Mouse (Mus musculus) left cerebral cortex, postnatal 25 days (tissue): ENCODE data around the gene Dkk3. TPM values are rescaled to one million over a fixed set of nuclear protein-coding genes. Genes with fewer than 3 reads are reported as not detected.

Source experiments
- DNase-seq, 2 experiments: peaks; one replicate each; pipeline ENCODE4 v3.0.0; 2022; ENCODE audit warnings: low spot score in 2 of 2, mixed read lengths in 1 of 2
- intact Hi-C: fragments of 180-260 bp; cut with DNase I; formaldehyde crosslinking; loops from one replicate; pipeline ENCODE4 v1.15.1; 2025
- total RNA-seq, 2 experiments: library from RNA; stranded (reverse); gene quantifications; 2 replicates each; pipeline ENCODE4 v1.2.3; 2021

The Dkk3 gene
- total RNA-seq, 2 experiments from 2014 or later, result 117 to 160 TPM

DNA sequence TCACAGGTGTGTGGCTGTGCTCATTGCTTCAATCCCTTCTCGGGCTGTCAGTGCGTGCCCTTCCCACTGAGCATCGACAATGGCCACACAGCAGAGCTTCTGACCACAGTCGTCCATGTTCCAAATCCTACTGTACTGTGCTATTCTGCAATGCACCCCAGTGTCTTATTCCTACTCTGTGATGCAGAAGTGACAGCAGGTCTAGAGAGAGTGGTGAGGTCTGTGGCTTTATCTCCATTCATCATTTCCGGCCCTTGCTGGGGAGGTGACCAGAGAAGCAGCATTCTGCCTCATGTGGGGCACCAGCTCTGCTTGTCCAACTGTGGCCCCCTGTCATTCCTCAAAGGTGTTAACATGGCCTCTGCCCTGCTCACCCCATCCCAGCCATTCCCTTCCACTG lies 22.3 kb downstream of the Dkk3 start:
- intact Hi-C loops, result no loop called here

DNA sequence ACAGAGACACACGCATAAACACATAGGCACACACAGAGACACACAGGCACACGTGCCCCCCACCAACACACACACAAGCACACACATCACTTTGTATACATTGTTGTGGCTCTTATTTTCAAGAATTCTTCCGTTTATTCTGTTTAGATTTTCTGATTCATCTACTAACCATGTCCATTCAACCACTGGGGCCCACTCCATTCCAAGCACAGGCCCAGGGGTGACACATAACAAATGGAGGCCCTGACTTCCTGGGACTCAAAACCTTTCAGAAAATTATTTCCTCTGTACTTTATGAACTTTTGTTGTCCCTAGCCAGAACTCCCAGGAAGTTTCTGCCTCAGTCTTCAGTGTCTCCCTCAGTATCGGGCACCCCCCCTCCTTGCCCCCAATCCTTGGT lies 23.7 kb downstream of the Dkk3 start:
- intact Hi-C loops, result no loop called here
- no peak for DNase-seq

More for the DNA sequence above, 22.3 kb downstream of the Dkk3 start:
- DNase-seq, result no peak

GRCm38 (mm10) chr7:112133277-112133676 lies 25.6 kb downstream of the Dkk3 start:
- intact Hi-C loops, result no loop called here

GRCm38 (mm10) chr7:112132005-112132404 lies 26.9 kb downstream of the Dkk3 start:
- DNase-seq, result no peak
- intact Hi-C loops, result no loop called here

More at GRCm38 (mm10) chr7:112133277-112133676, 25.6 kb downstream of the Dkk3 start:
- no peak for DNase-seq

- DNase-seq, result no peak
- intact Hi-C loops, result no loop called here
Measured at GRCm38 (mm10) chr7:112130660-112131059, 28.2 kb downstream of the Dkk3 start.

- DNase-seq, result no peak
- intact Hi-C loops, result loop anchor here (5.0 kb wide), 1 partner anchor 207 kb away; no protein-coding TSS in a partner anchor
Measured at GRCm38 (mm10) chr7:112129851-112130250, 29.0 kb downstream of the Dkk3 start.

DNA sequence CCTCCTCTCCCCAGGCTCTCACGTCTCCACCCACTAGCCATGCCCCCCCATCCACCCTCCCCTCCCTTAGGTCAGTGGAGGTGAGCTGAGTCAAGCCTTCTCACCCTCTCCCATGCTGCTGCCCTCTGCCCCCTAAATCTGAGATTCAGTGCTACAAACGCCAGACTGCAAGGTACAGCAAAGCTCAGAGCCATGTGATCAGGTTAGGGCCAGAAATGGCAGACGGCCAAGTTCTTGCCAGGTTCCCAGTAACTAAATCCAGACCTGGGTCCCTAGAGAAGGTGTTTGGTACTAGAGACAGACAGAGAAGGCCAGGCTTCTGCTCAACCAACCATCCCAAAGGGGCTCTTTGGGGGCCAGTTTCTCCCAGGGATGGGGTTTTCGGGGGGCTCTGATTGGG lies 30.0 kb downstream of the Dkk3 start:
- intact Hi-C loops, result loop anchor here (5.0 kb wide), 1 partner anchor 208 kb away; no protein-coding TSS in a partner anchor
- no peak for DNase-seq

DNA sequence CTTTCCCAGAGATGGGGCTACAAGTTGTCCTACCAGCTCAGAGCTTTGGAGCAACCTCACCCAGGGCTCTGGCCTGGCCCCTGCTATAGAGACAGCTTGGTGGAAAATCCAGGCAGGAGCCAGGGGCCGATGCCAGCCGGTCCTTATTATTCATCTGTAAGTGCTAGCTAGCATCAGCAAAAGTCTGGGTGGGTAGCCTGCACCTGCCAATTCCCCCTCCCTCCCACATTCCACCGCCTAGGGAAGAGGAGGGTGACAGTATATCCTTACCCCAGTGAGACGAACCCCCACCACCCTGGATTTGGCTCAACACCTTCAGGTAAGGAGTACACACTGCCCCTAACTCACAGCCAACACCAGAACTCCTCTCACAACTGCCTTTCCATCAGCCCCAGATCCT lies 30.9 kb downstream of the Dkk3 start:
- intact Hi-C loops, result loop anchor here (5.0 kb wide), 1 partner anchor 209 kb away; no protein-coding TSS in a partner anchor
- DNase-seq, result peak in 1 of 2 experiments; percentile 47

DNA sequence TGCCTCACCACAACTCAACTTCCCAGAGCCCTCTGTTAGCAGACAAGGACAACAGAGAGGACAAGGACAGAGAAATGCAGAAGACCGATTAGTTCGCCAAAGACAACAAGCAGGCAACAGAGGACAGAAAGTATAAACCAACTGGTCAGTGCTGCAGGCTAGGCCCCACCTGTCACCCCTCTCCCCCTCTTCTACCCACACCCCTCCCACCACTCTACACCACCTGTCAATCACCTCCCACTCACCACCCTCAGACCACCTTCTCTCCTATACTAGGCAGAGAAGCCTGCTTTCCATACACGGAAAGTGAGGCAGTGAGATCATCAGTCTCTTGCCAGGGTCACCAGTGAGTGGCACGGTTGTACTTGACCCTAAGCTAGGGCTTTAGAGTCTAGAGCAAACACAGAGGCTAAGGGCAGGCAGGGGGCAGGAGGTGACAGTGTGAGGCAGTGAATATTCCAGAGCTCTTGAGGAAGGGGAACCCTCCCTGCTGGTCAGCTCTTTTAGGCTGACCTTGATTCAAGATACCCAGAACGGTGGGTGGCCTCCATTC lies 31.7 kb downstream of the Dkk3 start:
- intact Hi-C loops, result loop anchor here (5.0 kb wide), 1 partner anchor 210 kb away; no protein-coding TSS in a partner anchor
- no peak for DNase-seq

DNA sequence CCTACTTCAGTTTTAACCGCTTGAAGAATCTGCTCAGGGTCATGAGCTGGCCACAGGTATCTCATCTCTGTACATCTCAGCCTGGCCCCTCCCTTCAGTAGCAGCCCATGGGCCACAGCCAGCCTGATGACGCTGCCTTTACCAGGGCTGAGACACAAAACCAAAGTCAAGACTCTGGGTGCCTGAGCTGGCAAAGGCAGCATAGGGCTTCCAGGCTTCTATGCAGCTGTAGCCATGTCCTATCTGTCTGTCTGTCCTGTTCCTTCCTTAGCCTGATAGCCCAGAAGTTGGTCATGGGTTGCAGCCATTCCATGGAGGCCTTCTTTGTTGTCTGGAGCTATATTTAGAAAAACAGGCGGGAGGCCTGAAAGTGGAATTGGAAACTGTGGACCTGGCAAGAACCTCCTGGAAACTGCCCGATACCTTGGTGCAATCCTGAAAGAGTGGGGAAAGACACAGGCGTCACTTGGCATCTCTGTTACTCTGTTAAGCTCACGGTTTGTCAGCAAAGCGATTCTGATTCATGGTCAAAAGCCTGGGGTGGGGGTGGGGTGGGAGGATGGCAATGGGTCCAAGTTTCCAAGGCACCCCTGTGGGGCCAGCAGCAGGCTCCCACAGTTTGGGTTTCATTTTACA lies 33.1 kb downstream of the Dkk3 start:
- intact Hi-C loops, result loop anchor here (5.0 kb wide), 1 partner anchor 212 kb away; no protein-coding TSS in a partner anchor
- DNase-seq, result no peak

GRCm38 (mm10) chr7:112123612-112124011 lies 35.2 kb downstream of the Dkk3 start:
- DNase-seq, result peak; percentile 56 to 93
- intact Hi-C loops, result loop anchor here (1.0 to 5.0 kb wide), 4 partner anchors 42 to 119 kb away; no protein-coding TSS in a partner anchor

- intact Hi-C loops, result loop anchor here (2.0 to 5.0 kb wide), 2 partner anchors 51 to 120 kb away; no protein-coding TSS in a partner anchor
- no peak for DNase-seq
Measured at GRCm38 (mm10) chr7:112121866-112122500, 36.9 kb downstream of the Dkk3 start.

DNA sequence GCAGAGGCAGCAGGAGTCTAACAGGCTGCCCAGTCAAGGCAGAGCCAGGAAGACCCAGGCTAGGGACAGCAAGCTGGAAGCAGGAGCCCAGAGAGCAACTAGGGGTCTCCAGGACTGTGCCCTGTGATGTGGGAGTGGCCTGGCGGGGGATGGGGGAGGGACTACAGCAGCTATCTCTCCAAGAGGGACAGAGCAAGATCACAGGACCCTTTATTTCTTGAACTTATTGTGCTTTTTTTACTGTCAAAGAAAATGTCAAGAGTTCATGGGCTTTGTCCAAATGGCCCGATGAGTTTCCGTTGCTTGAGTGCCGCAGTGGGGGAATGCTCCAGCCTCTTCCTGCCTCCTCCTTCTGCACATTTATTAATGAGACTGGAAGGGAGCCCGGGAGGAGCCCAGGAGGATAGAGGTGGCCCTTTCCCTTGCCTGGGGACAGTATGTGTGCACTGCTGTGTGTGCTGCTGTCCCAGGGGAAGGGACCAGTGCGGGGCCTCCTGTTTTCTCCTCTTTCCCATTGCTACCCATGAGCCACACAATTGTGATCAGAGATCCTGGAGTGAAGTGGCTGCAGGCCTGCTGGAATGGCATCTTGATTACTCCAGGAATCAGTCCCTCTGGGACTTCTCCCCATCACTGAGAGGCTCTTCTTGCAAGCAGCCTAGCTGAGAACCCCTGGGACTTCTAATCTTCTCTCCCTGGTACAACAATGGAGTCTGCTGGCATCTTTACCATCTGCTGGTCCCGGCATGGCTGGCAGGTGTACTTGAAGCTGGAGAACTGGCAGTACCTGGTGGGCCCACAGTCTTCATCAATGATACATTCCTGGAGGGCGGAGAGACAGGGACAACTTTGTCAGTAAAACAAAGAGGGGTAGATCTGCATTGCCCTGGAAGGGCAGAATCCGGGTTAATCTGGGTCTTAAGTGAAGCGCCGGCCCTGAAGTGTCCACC lies 37.7 kb downstream of the Dkk3 start:
- intact Hi-C loops, result loop anchor here (5.0 kb wide), 1 partner anchor 121 kb away; no protein-coding TSS in a partner anchor
- DNase-seq, result no peak

- intact Hi-C loops, result no loop called here
- no peak for DNase-seq
Measured at GRCm38 (mm10) chr7:112119248-112119647, 39.6 kb downstream of the Dkk3 start.

DNA sequence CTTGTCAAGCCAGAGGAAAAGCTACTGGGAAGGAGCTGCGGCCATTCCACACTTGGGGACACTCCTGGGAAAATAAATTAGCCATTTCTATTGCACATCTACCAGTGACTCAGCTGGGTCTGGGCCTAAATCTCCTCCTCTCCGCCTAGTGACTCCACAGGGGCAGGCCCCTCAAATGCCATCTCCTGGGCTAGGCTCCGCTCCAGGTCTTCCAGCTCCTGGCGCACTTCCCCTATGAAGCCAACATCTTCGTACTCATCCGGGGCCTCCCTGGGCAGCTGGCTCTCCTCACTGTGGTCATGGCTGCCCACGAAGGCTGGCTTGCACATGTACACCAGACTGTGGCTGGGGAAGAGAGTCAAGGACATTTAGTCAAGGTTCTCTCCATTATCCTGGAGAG lies 40.8 kb downstream of the Dkk3 start:
- intact Hi-C loops, result no loop called here
- DNase-seq, result no peak

GRCm38 (mm10) chr7:112117501-112117900 lies 41.4 kb downstream of the Dkk3 start:
- intact Hi-C loops, result no loop called here
- no peak for DNase-seq

DNA sequence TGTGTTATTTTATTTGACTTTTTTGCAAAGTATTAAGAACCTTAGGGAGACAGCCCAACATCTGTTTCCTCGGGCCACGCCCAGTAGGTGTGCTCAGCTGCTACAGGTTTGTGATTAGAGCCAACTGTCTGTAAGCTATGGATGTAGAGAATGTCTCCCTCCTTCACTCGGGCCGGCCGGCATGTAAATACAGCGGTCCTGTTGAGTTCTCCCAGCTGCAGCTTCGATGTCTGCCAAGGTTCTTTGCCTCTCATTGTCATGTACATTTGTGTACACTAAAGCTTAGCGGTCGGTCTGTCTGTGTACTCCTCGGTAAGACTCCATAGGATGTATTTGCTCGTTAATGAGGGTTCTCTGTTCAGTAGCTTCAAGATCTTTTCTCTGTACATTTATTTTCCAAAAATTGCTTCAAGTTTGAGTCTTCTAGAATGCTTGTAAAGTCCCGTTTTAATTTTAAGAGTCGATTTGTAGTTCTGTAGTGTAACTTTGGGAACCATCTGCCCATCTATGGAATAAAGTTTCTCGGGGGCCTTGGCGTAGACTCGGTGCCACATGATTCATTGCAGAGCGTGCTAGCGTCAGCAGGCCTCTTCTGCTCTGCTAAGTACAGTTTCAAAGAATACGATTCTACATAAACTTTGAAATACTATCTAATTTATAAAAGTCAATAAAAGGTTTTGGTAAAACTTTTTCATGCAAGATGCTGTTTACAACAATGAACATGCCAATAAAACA lies 48.1 kb downstream of the Dkk3 start:
- intact Hi-C loops, result no loop called here
- no peak for DNase-seq

DNA sequence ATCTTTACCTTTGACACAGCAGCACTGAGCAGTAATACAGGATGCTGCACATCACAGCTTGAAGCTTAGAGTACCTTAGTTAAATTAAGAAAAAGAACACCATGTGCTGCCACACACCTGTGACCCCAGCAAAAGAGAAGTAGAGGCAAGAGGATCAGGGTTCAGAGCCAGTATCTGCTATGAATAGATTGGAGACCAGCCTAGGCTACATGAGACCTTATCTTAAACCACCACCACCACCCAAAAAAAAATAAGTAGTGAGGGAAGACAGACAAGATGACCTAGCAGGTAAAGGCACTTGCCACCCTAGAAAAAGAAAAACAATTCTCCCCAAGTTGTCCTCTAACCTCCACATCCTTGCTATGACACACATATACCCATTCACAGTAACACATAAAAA lies 50.1 kb downstream of the Dkk3 start:
- DNase-seq, result no peak
- intact Hi-C loops, result no loop called here

- no peak for DNase-seq
- intact Hi-C loops, result no loop called here
Measured at GRCm38 (mm10) chr7:112103816-112104215, 55.0 kb downstream of the Dkk3 start.
